Mouse (Mus musculus) retina, adult 2 months (tissue): ENCODE measurements around the gene Gm8453.
"Not testable (repeated sequence)": the region's sequence is repeated elsewhere in the genome, so short reads cannot be mapped to it uniquely, and the experiment has no call there.

Source experiments
- DNase-seq: peaks from one replicate; pipeline ENCODE4 v3.0.0-alpha.2; 2012; ENCODE audit warnings: low read depth, low spot score

Gm8453 gene

GRCm38 (mm10) chr7:22229384-22229783, at the start of gene Gm8453:
TSS of gene Gm8453 (minus strand) at chr7:22229484.
- DNase-seq = not testable (repeated sequence)

GRCm38 (mm10) chr7:22201164-22201563, 28.1 kb downstream of the Gm8453 start, which contains the start of gene Gm8653:
TSS of gene Gm8653 (minus strand) at chr7:22201264.
- not testable (repeated sequence) for DNase-seq

- not testable (repeated sequence) for DNase-seq
Observed at GRCm38 (mm10) chr7:22189077-22189476, 40.2 kb downstream of the Gm8453 start, which contains the start of gene Vmn1r143. TSS of gene Vmn1r143 (plus strand) at chr7:22189377.
